Mouse (Mus musculus) CH12.LX (cell line): ENCODE measurements at regions not wholly inside any gene's neighbourhood (a gene's known extent, or its start where the extent isn't known, plus 50 kb on each side); places are given as distances from the start of the nearest gene placed in this dataset.

Experiments used
- DNase-seq: peaks from one replicate; pipeline ENCODE4 v3.0.0-alpha.2; 2013; ENCODE audit errors: extremely low read depth
- H3K27ac ChIP-seq: 2 replicates; pipeline ENCODE4 v1.5.1; 2012; ENCODE audit warnings: low read depth, mild to moderate bottlenecking, control low read depth, moderate library complexity; ENCODE audit not compliant: insufficient read depth
- H3K27me3 ChIP-seq: replicated peaks from 2 replicates; pipeline ENCODE3; 2012; ENCODE audit warnings: inconsistent platforms
- H3K36me3 ChIP-seq, 2 experiments: replicated peaks in 1 of 2; 2 replicates each; pipeline versions ENCODE3 to v1.6.1; 2012; ENCODE audit warnings: inconsistent platforms in 1 of 2, low read length in 1 of 2, mild to moderate bottlenecking in 1 of 2, mixed read lengths in 1 of 2, moderate library complexity in 1 of 2; ENCODE audit not compliant: control insufficient read depth in 1 of 2, insufficient read depth in 1 of 2
- H3K4me1 ChIP-seq, 2 experiments: 2 replicates each; pipeline ENCODE4 v1.6.1; 2012; ENCODE audit warnings: inconsistent platforms in 1 of 2, moderate library complexity in 1 of 2; ENCODE audit not compliant: insufficient read depth in 2 of 2, control insufficient read depth in 1 of 2
- H3K4me2 ChIP-seq: 2 replicates; pipeline ENCODE4 v1.6.1; 2012; ENCODE audit warnings: low read depth, mild to moderate bottlenecking, control low read depth; ENCODE audit not compliant: poor library complexity, insufficient read depth, severe bottlenecking
- H3K4me3 ChIP-seq, 3 experiments: fragments of 150-350 bp in 1 of 3; sonication (generic) in 1 of 3; replicated peaks in 1 of 3; 2 replicates each; pipeline versions ENCODE3 to v1.5.1; 2011 to 2012; ENCODE audit warnings: low read depth in 2 of 3, low read length in 2 of 3, mild to moderate bottlenecking in 2 of 3, moderate library complexity in 2 of 3, control low read depth in 1 of 3, improper control_type of control experiment in 1 of 3, inconsistent platforms in 1 of 3, mixed read lengths in 1 of 3; ENCODE audit not compliant: poor library complexity in 1 of 3
- H3K79me2 ChIP-seq: replicated peaks from 2 replicates; pipeline ENCODE4 v1.6.1; 2012; ENCODE audit warnings: mild to moderate bottlenecking, moderate library complexity; ENCODE audit not compliant: control insufficient read depth, poor library complexity, insufficient read depth, severe bottlenecking; ENCODE audit errors: extremely low read depth
- H3K9ac ChIP-seq: 2 replicates; pipeline ENCODE4 v1.6.1; 2012; ENCODE audit warnings: low read depth, mild to moderate bottlenecking, control low read depth, moderate library complexity; ENCODE audit not compliant: insufficient read depth
- H3K9me3 ChIP-seq: replicated peaks from 2 replicates; pipeline ENCODE3; 2012; ENCODE audit warnings: low read length, inconsistent platforms, mixed read lengths
- CTCF ChIP-seq, 2 experiments: IDR thresholded peaks in 1 of 2; conservative IDR thresholded peaks in 1 of 2; 2 replicates each; pipeline ENCODE4 v1.5.1; 2011 to 2012; ENCODE audit warnings: low read depth in 2 of 2, low read length in 2 of 2, improper control_type of control experiment in 1 of 2, inconsistent platforms in 1 of 2, mild to moderate bottlenecking in 1 of 2, moderate library complexity in 1 of 2
- ETS1 ChIP-seq: conservative IDR thresholded peaks from 2 replicates; pipeline ENCODE4 v1.6.1; 2012; ENCODE audit warnings: low read depth, mild to moderate bottlenecking, inconsistent platforms, low read length, improper control_type of control experiment, moderate library complexity
- GABPA ChIP-seq: IDR thresholded peaks from 2 replicates; pipeline ENCODE4 v1.6.1; 2012; ENCODE audit warnings: low read depth, low read length, improper control_type of control experiment, inconsistent platforms; ENCODE audit not compliant: insufficient replicate concordance
- HCFC1 ChIP-seq: IDR thresholded peaks from 2 replicates; pipeline ENCODE4 v1.6.1; 2012; ENCODE audit warnings: low read depth, mild to moderate bottlenecking, inconsistent platforms, low read length, improper control_type of control experiment
- JUND ChIP-seq: conservative IDR thresholded peaks from 2 replicates; pipeline ENCODE4 v1.6.1; 2011; ENCODE audit warnings: low read depth, low read length, improper control_type of control experiment
- KAT2A ChIP-seq: IDR thresholded peaks from 2 replicates; pipeline ENCODE4 v1.6.1; 2012; ENCODE audit warnings: low read length, improper control_type of control experiment, inconsistent platforms; ENCODE audit not compliant: insufficient replicate concordance
- MAFK ChIP-seq: IDR thresholded peaks from 2 replicates; pipeline ENCODE4 v1.6.1; 2011; ENCODE audit warnings: low read length, improper control_type of control experiment; ENCODE audit not compliant: insufficient replicate concordance
- MAZ ChIP-seq: IDR thresholded peaks from 2 replicates; pipeline ENCODE4 v1.6.1; 2012; ENCODE audit warnings: low read depth, mild to moderate bottlenecking, inconsistent platforms, low read length, improper control_type of control experiment, moderate library complexity
- MEF2A ChIP-seq: IDR thresholded peaks from 2 replicates; pipeline ENCODE4 v1.6.1; 2014; ENCODE audit warnings: low read depth, mild to moderate bottlenecking, inconsistent platforms, low read length, improper control_type of control experiment, borderline replicate concordance
- NELFE ChIP-seq: IDR thresholded peaks from 2 replicates; pipeline ENCODE4 v1.6.1; 2011; ENCODE audit warnings: low read depth, low read length, improper control_type of control experiment
- NRF1 ChIP-seq: IDR thresholded peaks from 2 replicates; pipeline ENCODE4 v1.6.1; 2014; ENCODE audit warnings: low read depth, mild to moderate bottlenecking, inconsistent platforms, low read length, improper control_type of control experiment, moderate library complexity
- PAX5 ChIP-seq: IDR thresholded peaks from 2 replicates; pipeline ENCODE4 v1.6.1; 2012; ENCODE audit warnings: low read length, inconsistent platforms, mixed read lengths
- POLR2A ChIP-seq: IDR thresholded peaks from 2 replicates; pipeline ENCODE4 v1.6.1; 2011; ENCODE audit warnings: low read depth, mild to moderate bottlenecking, improper control_type of control experiment, low read length
- POLR2AphosphoS2 ChIP-seq: IDR thresholded peaks from 2 replicates; pipeline ENCODE4 v1.6.1; 2011; ENCODE audit warnings: low read depth, low read length, improper control_type of control experiment
- RAD21 ChIP-seq: IDR thresholded peaks from 2 replicates; pipeline ENCODE4 v1.6.1; 2011; ENCODE audit warnings: low read depth, mild to moderate bottlenecking, low read length, improper control_type of control experiment, moderate library complexity
- TBP ChIP-seq: conservative IDR thresholded peaks from 2 replicates; pipeline ENCODE4 v1.6.1; 2011; ENCODE audit warnings: low read depth, low read length, improper control_type of control experiment
- TCF12 ChIP-seq: IDR thresholded peaks from 2 replicates; pipeline ENCODE4 v1.6.1; 2014; ENCODE audit warnings: low read depth, mild to moderate bottlenecking, inconsistent platforms, low read length, improper control_type of control experiment
- UBTF ChIP-seq: IDR thresholded peaks from 2 replicates; pipeline ENCODE4 v1.6.1; 2012; ENCODE audit warnings: low read depth, mild to moderate bottlenecking, inconsistent platforms, low read length, improper control_type of control experiment, moderate library complexity
- USF1 ChIP-seq: IDR thresholded peaks from 2 replicates; pipeline ENCODE4 v1.6.1; 2014; ENCODE audit warnings: low read depth, mild to moderate bottlenecking, inconsistent platforms, low read length, improper control_type of control experiment
- USF2 ChIP-seq: conservative IDR thresholded peaks from 2 replicates; pipeline ENCODE4 v1.6.1; 2011; ENCODE audit warnings: low read depth, low read length, improper control_type of control experiment
- ZC3H11A ChIP-seq: IDR thresholded peaks from 2 replicates; pipeline ENCODE4 v1.6.1; 2012; ENCODE audit warnings: low read depth, mild to moderate bottlenecking, inconsistent platforms, low read length, improper control_type of control experiment
- ZKSCAN1 ChIP-seq: IDR thresholded peaks from 2 replicates; pipeline ENCODE4 v1.6.1; 2012; ENCODE audit warnings: low read depth, inconsistent platforms, low read length, improper control_type of control experiment, borderline replicate concordance
- dilution Hi-C: fragments of 300-500 bp; cut with MboI; formaldehyde crosslinking; loops from 2 replicates; pipeline ENCODE4 v1.14.3; 2020; ENCODE audit warnings: low sequenced_read_pairs; ENCODE audit not compliant: extremely low pct_unique_long_range_greater_than_20kb, extremely low pct_ligation_motif_present
- in situ Hi-C: fragments of 300-500 bp; cut with MboI; formaldehyde crosslinking; loops from 3 replicates; pipeline ENCODE4 v1.14.3; 2019; ENCODE audit warnings: low sequenced_read_pairs, low pct_ligation_motif_present, low pct_unique_long_range_greater_than_20kb, mixed read lengths

GRCm38 (mm10) chr15:84500214-84500613 is 53.3 kb upstream of the Shisal1 start:
- no peak overlapping the region for H3K4me2 ChIP-seq
- no peaks in the 10 kb centered on the region for H3K36me3 ChIP-seq
- DNase-seq, result no peak
- dilution Hi-C loops, result no loop called here
- H3K27ac ChIP-seq, result no peak overlapping the region
- no peaks in the 10 kb centered on the region for H3K9me3 ChIP-seq
- TF ChIP-seq UBTF, result no peak
- TF ChIP-seq MAZ, result no peak
- TF ChIP-seq RAD21, result no peak
- TF ChIP-seq ETS1, result no peak
- no peak for TF ChIP-seq NRF1
- TF ChIP-seq TCF12, result no peak
- TF ChIP-seq USF2, result no peak
- TF ChIP-seq MAFK, result no peak
- no peak for TF ChIP-seq HCFC1
- no peak for TF ChIP-seq TBP
- TF ChIP-seq GABPA, result no peak
- no peak for TF ChIP-seq USF1
- no peak for TF ChIP-seq ZC3H11A
- TF ChIP-seq PAX5, result no peak
- no peak for TF ChIP-seq ZKSCAN1
- in situ Hi-C loops, result no loop called here
- H3K9ac ChIP-seq, result no peak overlapping the region
- H3K4me3 ChIP-seq, result no peak overlapping the region
- H3K27me3 ChIP-seq, result peaks cover 76% of the 10 kb centered on the region
- no peaks in the 10 kb centered on the region for H3K4me1 ChIP-seq
- no peaks in the 10 kb centered on the region for H3K79me2 ChIP-seq

DNA sequence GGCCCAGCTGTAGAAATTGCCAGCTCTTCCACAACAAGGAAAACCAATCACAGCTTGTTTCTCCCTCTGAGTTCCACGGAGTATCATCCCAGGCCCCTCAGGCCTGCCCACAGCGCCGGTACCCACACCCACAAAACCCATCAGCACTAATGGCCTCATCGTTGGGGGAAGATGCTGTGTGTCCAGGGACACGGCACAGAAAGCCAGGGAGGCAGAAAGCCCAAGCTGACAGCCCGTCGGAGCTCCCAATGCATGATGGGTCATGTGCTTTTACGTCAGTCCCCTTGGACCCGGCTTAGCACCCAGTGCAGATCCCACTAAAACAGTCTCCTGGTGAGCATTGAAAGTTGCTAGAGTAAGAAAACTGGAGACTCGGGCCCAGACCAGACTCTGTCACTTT is 50.2 kb upstream of the Shisal1 start:
- in situ Hi-C loops, result no loop called here
- Histone ChIP-seq H3K9ac (no peak overlapping the region), H3K36me3 (no peaks in the 10 kb centered on the region), H3K27me3 (peaks cover 69% of the 10 kb centered on the region), H3K4me2 (no peak overlapping the region), H3K79me2 (no peaks in the 10 kb centered on the region), H3K4me3 (no peak overlapping the region), H3K4me1 (no peaks in the 10 kb centered on the region), H3K9me3 (no peaks in the 10 kb centered on the region), H3K27ac (no peak overlapping the region)
- dilution Hi-C loops, result no loop called here
- TF ChIP-seq POLR2AphosphoS2 (no peak), ZKSCAN1 (no peak), NELFE (no peak), CTCF (conservative IDR thresholded peaks at IDR 0.05 in 1 of 2, IDR thresholded peaks at IDR 0.05 in 1 of 2; ENCODE audit: low read depth in 2 of 2, low read length in 2 of 2) (no peak), KAT2A (no peak), HCFC1 (no peak), POLR2A (no peak), NRF1 (no peak), JUND (no peak), PAX5 (no peak), USF2 (no peak), MEF2A (no peak)
- DNase-seq, result no peak
